In genomic region chr5:35000323-35000722, GRCm38 (mm10) we compare ENCODE assay signal across 15 mouse cellular contexts.
"Had no signal": no experiment of that assay in that cellular context is flagged by ENCODE, and none has a peak within 500 bp of the region (broad histone marks: within the 10 kb centered on the region; RNA-seq: fewer than 3 reads in every experiment).

No protein-coding gene starts in this region.

- H3K36me3 ChIP-seq: neural tube, embryonic 15.5 days had no signal

- DNase-seq: kidney, adult 18-20 months; kidney, postnatal 25 days; lung, adult 2 months; lung, postnatal 36 days; right cerebral cortex, adult 18-20 months; right cerebral cortex, postnatal 25 days; thymus, postnatal 4 days had no signal

- H3K9ac ChIP-seq: liver, embryonic 15.5 days; midbrain, embryonic 13.5 days; neural tube, embryonic 15.5 days had no signal

- ATAC-seq: lung, postnatal 0 days; midbrain, embryonic 13.5 days had no signal

- H3K27ac ChIP-seq: left cerebral cortex, adult 2 months; limb, embryonic 13.5 days; liver, embryonic 15.5 days; midbrain, embryonic 13.5 days; neural tube, embryonic 15.5 days had no signal

- H3K4me2 ChIP-seq: liver, embryonic 11.5 days; liver, embryonic 15.5 days; midbrain, embryonic 13.5 days; neural tube, embryonic 15.5 days had no signal

- H3K27me3 ChIP-seq: liver, embryonic 15.5 days; midbrain, embryonic 13.5 days; neural tube, embryonic 15.5 days had no signal

- H3K4me3 ChIP-seq: left cerebral cortex, adult 2 months; limb, embryonic 13.5 days; liver, embryonic 15.5 days; midbrain, embryonic 13.5 days; myocyte; neural tube, embryonic 15.5 days had no signal

- H3K9me3 ChIP-seq: limb, embryonic 13.5 days; liver, embryonic 15.5 days; midbrain, embryonic 13.5 days; neural tube, embryonic 15.5 days had no signal
